Mouse (Mus musculus) spleen, adult 2 months (tissue): ENCODE data around the gene Txndc5. TPM values are rescaled to one million over a fixed set of nuclear protein-coding genes. Genes with fewer than 3 reads are reported as not detected.

ENCODE experiments used
- DNase-seq, 2 experiments: peaks; one replicate each; pipeline versions ENCODE4 v3.0.0 to v3.0.0-alpha.2; 2012 to 2021; ENCODE audit warnings: low spot score in 2 of 2, low read depth in 1 of 2
- H3K27ac ChIP-seq: fragments of 200-500 bp; 2 replicates; pipeline ENCODE4 v1.5.1; 2012; ENCODE audit warnings: low read length, inconsistent platforms; ENCODE audit not compliant: insufficient read depth
- H3K27me3 ChIP-seq: fragments of 200-500 bp; 2 replicates; pipeline ENCODE4 v1.6.1; 2012; ENCODE audit warnings: mild to moderate bottlenecking, moderate library complexity, low read length, inconsistent platforms; ENCODE audit not compliant: control insufficient read depth, insufficient read depth
- H3K36me3 ChIP-seq: fragments of 200-500 bp; 2 replicates; pipeline ENCODE4 v1.6.1; 2012; ENCODE audit warnings: mild to moderate bottlenecking, low read length, inconsistent platforms; ENCODE audit not compliant: control insufficient read depth, insufficient read depth
- H3K4me1 ChIP-seq: fragments of 200-500 bp; 2 replicates; pipeline ENCODE4 v1.6.1; 2011; ENCODE audit warnings: inconsistent platforms; ENCODE audit not compliant: control insufficient read depth, insufficient read depth, insufficient read length
- H3K4me3 ChIP-seq: fragments of 200-500 bp; 2 replicates; pipeline ENCODE4 v1.5.1; 2011; ENCODE audit warnings: mild to moderate bottlenecking, inconsistent platforms; ENCODE audit not compliant: insufficient read depth, insufficient read length; ENCODE audit errors: extremely low read depth
- CTCF ChIP-seq: fragments of 200-500 bp; IDR thresholded peaks from 2 replicates; pipeline ENCODE4 v1.5.1; 2011; ENCODE audit warnings: mild to moderate bottlenecking, inconsistent platforms; ENCODE audit not compliant: insufficient read depth, insufficient read length, insufficient replicate concordance; ENCODE audit errors: extremely low read depth
- POLR2A ChIP-seq: fragments of 200-500 bp; IDR thresholded peaks from 2 replicates; pipeline ENCODE4 v1.6.1; 2011; ENCODE audit warnings: low read depth, low read length, inconsistent platforms
- WGBS: fragments of 180-500 bp; shearing (Covaris S2); methylation state at CpG from one replicate; pipeline ENCODE4 v1.1.7; 2018; 5-methylcytosine and 5-hydroxymethylcytosine counted together
- polyA plus RNA-seq: library from polyadenylated mRNA; depleted of rRNA; stranded (reverse); fragments of >200 nt; gene quantifications from 2 replicates; pipeline ENCODE4 v1.2.3, GENCODE M21; 2012

The Txndc5 gene
- polyA plus RNA-seq, 1 experiment: 88.0 TPM

DNA sequence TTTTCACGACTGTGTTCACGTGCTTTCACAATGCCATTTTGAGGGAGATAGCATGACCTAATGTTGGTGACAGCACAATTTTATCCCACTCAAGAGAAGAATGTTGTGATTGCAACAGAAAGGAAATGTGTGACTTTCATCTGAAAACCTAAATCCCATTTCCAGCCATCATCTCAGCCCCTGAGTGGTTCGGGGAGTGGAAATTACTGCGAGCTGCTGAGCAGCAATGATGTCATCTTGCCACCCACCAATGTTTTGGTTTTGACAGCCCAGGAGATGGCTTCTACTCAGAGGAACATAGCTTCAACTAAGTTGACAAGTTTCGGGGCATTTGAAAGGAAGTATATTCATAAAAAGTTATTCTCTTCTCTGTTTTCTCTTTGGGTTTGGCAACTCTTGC, 19.1 kb upstream of the Txndc5 start:
- H3K4me1 ChIP-seq: no peaks in the 10 kb centered on the region; the same call in 1 of the 2 replicates
- H3K36me3 ChIP-seq: no peaks in the 10 kb centered on the region
- no peaks in the 10 kb centered on the region for H3K27me3 ChIP-seq
- no peak overlapping the region for H3K27ac ChIP-seq
- H3K4me3 ChIP-seq: no peak overlapping the region
- DNase-seq: no peak
- WGBS: 82% methylated on average over 5 of the region's 5 CpGs
- TF ChIP-seq POLR2A (no peak), CTCF (no peak)

- Histone ChIP-seq H3K27ac (no peak overlapping the region), H3K36me3 (no peaks in the 10 kb centered on the region), H3K4me3 (no peak overlapping the region), H3K27me3 (no peaks in the 10 kb centered on the region), H3K4me1 (no peaks in the 10 kb centered on the region; the same call in 1 of the 2 replicates)
- peak; percentile 20 to 53 for DNase-seq
- TF ChIP-seq CTCF (no peak), POLR2A (no peak)
- 24% methylated on average over 4 of the region's 4 CpGs for WGBS
Measured at GRCm38 (mm10) chr13:38546754-38547153, 18.1 kb upstream of the Txndc5 start.

- TF ChIP-seq POLR2A (no peak), CTCF (no peak)
- WGBS: 77% methylated on average over 3 of the region's 3 CpGs
- H3K36me3 ChIP-seq: no peaks in the 10 kb centered on the region
- H3K4me1 ChIP-seq: no peaks in the 10 kb centered on the region; the same call in 1 of the 2 replicates
- no peak overlapping the region for H3K4me3 ChIP-seq
- no peak for DNase-seq
- H3K27ac ChIP-seq: no peak overlapping the region
- H3K27me3 ChIP-seq: no peaks in the 10 kb centered on the region
Measured at GRCm38 (mm10) chr13:38545460-38545859, 16.8 kb upstream of the Txndc5 start.

- Histone ChIP-seq H3K4me1 (no peaks in the 10 kb centered on the region; the same call in 1 of the 2 replicates), H3K36me3 (no peaks in the 10 kb centered on the region), H3K4me3 (no peak overlapping the region), H3K27ac (no peak overlapping the region), H3K27me3 (no peaks in the 10 kb centered on the region)
- 90% methylated on average over 8 of the region's 8 CpGs for WGBS
- TF ChIP-seq POLR2A (no peak), CTCF (no peak)
- no peak for DNase-seq
Measured at GRCm38 (mm10) chr13:38544769-38545445, 16.3 kb upstream of the Txndc5 start.

- TF ChIP-seq POLR2A (no peak), CTCF (no peak)
- H3K27me3 ChIP-seq: no peaks in the 10 kb centered on the region
- H3K4me1 ChIP-seq: no peaks in the 10 kb centered on the region; the same call in 1 of the 2 replicates
- H3K27ac ChIP-seq: no peak overlapping the region
- no peak overlapping the region for H3K4me3 ChIP-seq
- 87% methylated on average over 8 of the region's 8 CpGs for WGBS
- DNase-seq: no peak
- H3K36me3 ChIP-seq: no peaks in the 10 kb centered on the region
Measured at GRCm38 (mm10) chr13:38543455-38544125, 15.0 kb upstream of the Txndc5 start.

DNA sequence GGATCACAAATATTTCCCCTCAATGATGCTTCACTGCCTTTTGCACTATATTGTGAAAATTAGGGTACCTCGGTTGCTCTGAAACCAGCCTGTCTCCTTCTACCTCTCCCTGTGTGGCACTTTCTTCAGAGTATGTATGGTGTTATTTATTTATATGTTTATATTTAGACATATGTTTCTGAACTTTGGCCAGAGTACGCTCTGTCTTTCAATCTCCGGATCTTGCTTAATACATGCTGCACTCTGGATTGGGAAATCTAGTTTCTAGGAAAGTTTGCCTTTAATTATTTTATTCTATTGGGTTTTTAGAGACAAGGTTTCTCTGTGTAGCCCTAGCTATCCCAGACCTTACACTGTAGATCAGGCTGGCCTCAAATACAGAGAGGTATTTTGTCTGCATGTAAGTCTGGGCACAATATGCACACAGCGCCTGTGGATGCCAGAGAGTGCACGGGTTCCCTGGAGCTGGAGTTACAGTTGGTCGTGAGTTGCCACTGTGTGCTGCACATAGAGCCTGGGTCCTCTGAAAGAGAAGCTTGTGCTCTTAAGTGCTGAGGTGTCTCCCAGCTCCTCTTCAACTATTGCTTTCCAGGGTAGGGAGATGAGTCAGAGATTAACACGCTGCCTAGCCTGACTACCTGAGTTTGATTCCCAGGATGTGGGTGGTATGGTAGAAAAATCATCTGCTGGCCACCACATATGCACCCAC, 10.7 kb upstream of the Txndc5 start:
- Histone ChIP-seq H3K36me3 (no peaks in the 10 kb centered on the region), H3K27ac (no peak overlapping the region), H3K4me3 (no peak overlapping the region), H3K4me1 (no peaks in the 10 kb centered on the region), H3K27me3 (no peaks in the 10 kb centered on the region)
- no peak for TF ChIP-seq CTCF
- no peak for TF ChIP-seq POLR2A
- no peak for DNase-seq
- WGBS: 86% methylated on average over 7 of the region's 7 CpGs
